Mouse (Mus musculus): ENCODE data around the gene Pgam2.

GRCm38 (mm10) chr11:5795706-5796105 is 7.8 kb downstream of the Pgam2 start:
- no peak for TF ChIP-seq CTCF (IDR thresholded peaks at IDR 0.05; ENCODE audit: low read depth)
- TF ChIP-seq EP300 (IDR thresholded peaks at IDR 0.05; ENCODE audit: low read depth), result peak; percentile 72; the same call in 1 of the 2 replicates

All from heart, postnatal 0 days (tissue).